Mouse (Mus musculus): ENCODE results near the gene Amot.

DNA sequence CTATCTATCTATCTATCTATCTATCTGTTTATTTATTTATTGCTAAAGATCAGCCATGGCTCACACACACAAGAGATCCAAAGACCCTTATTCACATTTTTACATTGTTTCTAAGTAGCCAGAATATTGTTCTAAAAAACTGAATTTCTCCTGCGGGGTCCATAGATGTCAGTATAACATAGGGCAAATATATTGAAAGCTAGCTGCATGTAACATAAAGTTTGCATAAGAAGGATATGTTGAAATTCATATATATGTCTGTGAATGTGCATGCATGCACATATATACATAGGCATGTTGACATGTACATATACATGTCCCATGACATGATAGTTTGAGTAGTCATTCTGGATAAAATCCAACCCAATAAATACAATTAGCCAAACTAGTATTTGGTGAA is 35.3 kb upstream of the Amot start:
- TF ChIP-seq POLR2A (IDR thresholded peaks at IDR 0.05; ENCODE audit: control insufficient read depth, low read depth, low read length) (no peak), CTCF (IDR thresholded peaks at IDR 0.05; ENCODE audit: control insufficient read depth, insufficient read depth, insufficient replicate concordance, low read depth, low read length) (no peak)
